Mouse (Mus musculus) forebrain, embryonic 13.5 days (tissue): ENCODE measurements around the gene Ciao2b. TPM values are rescaled to one million over a fixed set of nuclear protein-coding genes. Genes with fewer than 3 reads are reported as not detected.
"Not testable (repeated sequence)": the region's sequence is repeated elsewhere in the genome, so short reads cannot be mapped to it uniquely, and the experiment has no call there.

Source experiments
- ATAC-seq: fragments of 200-750 bp; cut with Nextera tagmentation; 2 replicates; pipeline ENCODE4 v1.8.0; 2017
- H3K27ac ChIP-seq: fragments of 300-500 bp; sonication (generic); 2 replicates; pipeline ENCODE4 v1.5.1; 2015; ENCODE audit warnings: inconsistent platforms, mild to moderate bottlenecking, moderate library complexity
- H3K27me3 ChIP-seq: fragments of 300-500 bp; sonication (generic); 2 replicates; pipeline ENCODE4 v1.6.1; 2015; ENCODE audit warnings: mild to moderate bottlenecking, inconsistent platforms
- H3K36me3 ChIP-seq: fragments of 300-500 bp; sonication (generic); 2 replicates; pipeline ENCODE4 v1.6.1; 2015; ENCODE audit warnings: mild to moderate bottlenecking, inconsistent platforms; ENCODE audit not compliant: poor library complexity, severe bottlenecking
- H3K4me1 ChIP-seq: fragments of 300-500 bp; sonication (generic); 2 replicates; pipeline ENCODE4 v1.6.1; 2015; ENCODE audit warnings: inconsistent platforms
- H3K4me2 ChIP-seq: fragments of 300-500 bp; sonication (generic); 2 replicates; pipeline ENCODE4 v1.6.1; 2015; ENCODE audit warnings: inconsistent platforms, mild to moderate bottlenecking, moderate library complexity
- H3K4me3 ChIP-seq: fragments of 300-500 bp; sonication (generic); 2 replicates; pipeline ENCODE4 v1.5.1; 2015; ENCODE audit warnings: mild to moderate bottlenecking, inconsistent platforms
- H3K9ac ChIP-seq: fragments of 300-500 bp; sonication (generic); 2 replicates; pipeline ENCODE4 v1.6.1; 2015; ENCODE audit warnings: mild to moderate bottlenecking, inconsistent platforms
- H3K9me3 ChIP-seq: fragments of 300-500 bp; sonication (generic); replicated peaks from 2 replicates; pipeline ENCODE4 v1.6.1; 2016; ENCODE audit warnings: inconsistent platforms
- WGBS: fragments of 180-500 bp; shearing (Covaris S2); methylation state at CpG from one replicate; pipeline ENCODE4 v1.1.7; 2015; 5-methylcytosine and 5-hydroxymethylcytosine counted together
- polyA plus RNA-seq: library from polyadenylated mRNA; unstranded; fragments of >200 nt; fragmentation: Nextera tagmentation; extraction: Ambion mirVana; gene quantifications from 2 replicates; pipeline ENCODE4 v1.2.1, GENCODE M21; 2015

Gene Ciao2b
- polyA plus RNA-seq: 140 and 149 TPM in 2 replicates

DNA sequence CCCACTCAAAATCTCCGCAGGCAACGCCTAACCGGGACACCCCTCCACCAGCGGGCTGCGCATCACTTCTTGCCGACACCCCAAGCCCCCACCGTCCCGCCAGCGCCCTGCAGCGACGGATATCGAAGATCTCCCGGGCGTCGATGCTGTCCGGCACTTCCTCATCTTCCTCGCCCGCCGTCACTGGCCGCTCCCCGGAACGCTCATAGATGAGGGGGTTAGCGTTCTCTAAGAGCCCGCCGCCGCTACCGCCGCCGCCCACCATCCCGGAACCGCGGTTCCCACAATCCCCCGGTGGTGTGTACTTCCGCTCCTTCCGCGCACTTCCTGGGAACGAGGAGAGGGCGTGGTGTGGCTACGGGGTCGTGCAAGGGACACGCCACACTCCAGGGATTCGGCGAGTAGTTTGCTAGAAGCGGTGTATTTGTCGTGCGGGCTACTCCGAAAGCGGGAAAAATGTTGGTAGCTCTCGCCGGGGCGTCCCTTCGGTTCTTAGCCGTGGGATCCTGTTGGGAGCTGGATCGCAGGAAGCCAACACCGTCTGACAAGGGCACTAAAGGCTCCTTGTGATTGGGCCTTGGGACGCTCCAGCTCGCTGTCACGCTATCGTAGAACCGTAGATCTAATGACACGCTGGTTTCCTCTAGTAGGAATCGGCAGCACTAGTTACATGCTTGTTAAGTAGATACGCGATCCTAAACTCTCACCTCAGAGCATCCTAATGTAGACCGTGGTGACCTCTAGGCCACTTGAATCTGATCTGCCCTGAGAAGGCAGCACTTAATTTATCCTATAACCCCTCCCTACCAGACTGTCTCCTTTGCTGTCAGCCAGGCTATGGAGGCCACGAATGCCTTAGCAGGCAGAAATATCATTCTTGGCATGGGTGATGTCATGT lies at the start of gene Ciao2b:
Ciao2b (minus strand) TSS at position 540 of the 898 bp plus-strand sequence.
- H3K27ac ChIP-seq: peak within 1 kb of the TSS; percentile 73; the same call in 1 of the 2 replicates
- H3K4me1 ChIP-seq: peaks cover 21% of the 10 kb centered on the region
- H3K4me3 ChIP-seq: peak within 1 kb of the TSS; percentile 83
- peak within 1 kb of the TSS; percentile 92 for H3K9ac ChIP-seq
- H3K27me3 ChIP-seq: no peaks in the 10 kb centered on the region
- H3K9me3 ChIP-seq: no peaks in the 10 kb centered on the region
- peaks cover 20% of the 10 kb centered on the region for H3K36me3 ChIP-seq
- WGBS: under 1% methylated on average over 66 of the region's 66 CpGs
- peak within 1 kb of the TSS; percentile 95 for H3K4me2 ChIP-seq
- ATAC-seq: peak; percentile 98

DNA sequence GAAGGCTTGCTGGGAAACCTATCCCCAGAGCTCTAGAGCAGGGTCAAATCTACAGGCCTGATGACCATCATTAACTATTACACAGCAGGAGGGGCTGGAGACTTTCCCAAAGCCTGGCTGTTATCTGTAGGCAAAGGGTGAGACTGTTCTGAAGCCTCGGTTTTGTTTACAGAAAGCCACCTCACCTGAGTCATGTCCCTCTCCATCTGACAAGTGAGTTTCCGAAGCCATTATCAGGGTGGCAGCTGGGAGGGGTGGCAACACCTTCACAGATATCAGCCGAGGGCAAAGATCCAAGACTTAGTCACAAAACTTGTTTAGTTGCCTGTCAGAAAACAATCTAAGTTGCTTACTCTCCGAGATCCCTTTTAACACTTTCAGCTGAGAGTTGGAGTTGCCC lies 46.7 kb upstream of the Ciao2b start:
- ATAC-seq: no peak
- 85% methylated on average over 4 of the region's 4 CpGs for WGBS
- Histone ChIP-seq H3K4me1 (no peaks in the 10 kb centered on the region), H3K36me3 (no peaks in the 10 kb centered on the region), H3K27ac (no peak overlapping the region), H3K4me3 (no peak overlapping the region), H3K4me2 (no peak overlapping the region), H3K9ac (no peak overlapping the region), H3K27me3 (no peaks in the 10 kb centered on the region), H3K9me3 (no peaks in the 10 kb centered on the region)

DNA sequence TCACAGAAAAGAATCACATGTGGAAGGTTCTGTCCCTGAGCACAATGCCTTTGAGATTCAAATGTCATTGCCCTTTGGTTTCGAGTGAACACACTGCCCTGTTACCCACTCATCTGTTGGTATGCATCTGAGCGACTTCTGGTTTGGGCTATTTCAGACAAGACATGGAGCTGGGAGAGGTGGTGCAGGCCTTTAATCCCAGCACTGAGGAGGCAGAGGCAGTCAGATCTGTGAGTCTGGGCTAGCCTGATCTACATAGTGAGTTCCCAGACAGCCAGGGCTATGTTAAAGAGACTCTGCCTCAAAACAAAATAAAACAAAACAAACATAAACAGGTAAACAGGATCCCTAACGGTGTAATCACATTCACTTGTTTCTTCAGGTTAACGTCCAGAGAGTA lies 13.8 kb upstream of the Ciao2b start:
- Histone ChIP-seq H3K4me3 (no peak overlapping the region), H3K27me3 (no peaks in the 10 kb centered on the region; the same call in 1 of the 2 replicates), H3K4me2 (no peak overlapping the region), H3K9ac (no peak overlapping the region), H3K27ac (no peak overlapping the region), H3K36me3 (no peaks in the 10 kb centered on the region), H3K9me3 (no peaks in the 10 kb centered on the region), H3K4me1 (no peaks in the 10 kb centered on the region)
- 78% methylated on average over 4 of the region's 4 CpGs for WGBS
- no peak for ATAC-seq

GRCm38 (mm10) chr8:104654984-104655383 lies 13.2 kb upstream of the Ciao2b start:
- under 1% methylated on average over 3 of the region's 3 CpGs for WGBS
- Histone ChIP-seq H3K27ac (no peak overlapping the region), H3K9ac (no peak overlapping the region), H3K4me3 (no peak overlapping the region), H3K4me1 (no peaks in the 10 kb centered on the region), H3K36me3 (no peaks in the 10 kb centered on the region), H3K4me2 (no peak overlapping the region), H3K9me3 (no peaks in the 10 kb centered on the region), H3K27me3 (no peaks in the 10 kb centered on the region; the same call in 1 of the 2 replicates)
- peak; percentile 88 for ATAC-seq

GRCm38 (mm10) chr8:104644187-104644586 lies 2.4 kb upstream of the Ciao2b start:
- peaks cover 21% of the 10 kb centered on the region for H3K4me1 ChIP-seq
- not testable (repeated sequence) for H3K4me2 ChIP-seq, ATAC-seq, H3K4me3 ChIP-seq, H3K27ac ChIP-seq, H3K9ac ChIP-seq, H3K27me3 ChIP-seq, H3K9me3 ChIP-seq, H3K36me3 ChIP-seq
- WGBS: 79% methylated on average over 3 of the region's 3 CpGs

DNA sequence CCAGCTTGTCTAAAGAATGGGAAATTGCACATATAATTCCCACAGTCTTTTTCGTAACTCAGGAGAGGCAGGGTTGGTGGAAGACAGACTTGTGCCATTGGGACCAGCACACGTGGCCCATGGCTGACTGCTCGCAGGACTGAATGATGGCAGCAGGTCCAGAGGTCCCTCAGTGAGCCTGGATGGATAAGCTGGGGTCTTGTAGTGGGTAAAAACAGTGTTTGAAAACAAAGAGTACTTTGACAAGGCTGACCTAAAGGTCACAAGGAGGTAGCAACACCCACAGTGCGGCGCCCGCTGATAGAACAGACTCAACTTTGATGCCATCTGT lies 524 bp upstream of the Ciao2b start:
- peak overlapping the region; percentile 95 for H3K4me2 ChIP-seq
- H3K27me3 ChIP-seq: no peaks in the 10 kb centered on the region
- peak overlapping the region; percentile 83 for H3K4me3 ChIP-seq
- peak; percentile 36 for ATAC-seq
- 77% methylated on average over 6 of the region's 6 CpGs for WGBS
- H3K4me1 ChIP-seq: peaks cover 21% of the 10 kb centered on the region
- peaks cover 20% of the 10 kb centered on the region for H3K36me3 ChIP-seq
- peak overlapping the region; percentile 92 for H3K9ac ChIP-seq
- H3K9me3 ChIP-seq: no peaks in the 10 kb centered on the region
- H3K27ac ChIP-seq: no peak overlapping the region

DNA sequence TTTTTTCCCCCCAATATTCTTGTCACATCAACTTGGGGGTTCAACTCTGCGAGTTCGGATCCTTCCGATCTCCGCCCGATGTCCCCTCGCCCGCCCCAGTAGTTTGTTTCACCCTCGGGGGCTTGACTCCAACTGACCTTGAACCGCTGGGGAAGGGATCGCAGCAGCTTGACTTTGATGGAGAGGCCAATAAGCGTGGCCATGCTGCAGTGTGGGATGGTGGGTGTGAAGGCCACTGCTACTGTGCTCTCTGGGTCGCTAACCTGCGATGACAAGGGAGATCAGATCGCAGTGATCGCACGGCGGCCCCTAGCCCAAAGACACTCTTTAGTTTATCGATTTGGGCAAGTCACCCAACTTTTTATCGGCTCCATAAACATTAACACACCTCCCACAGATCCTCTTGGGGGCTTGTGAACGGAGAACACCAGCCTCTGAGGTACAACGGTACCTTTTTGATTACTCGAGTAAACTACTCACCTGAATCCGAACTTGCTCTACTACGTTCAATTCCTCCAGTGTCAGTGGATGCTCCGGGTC lies 864 bp downstream of the Ciao2b start:
- Histone ChIP-seq H3K4me3 (peak overlapping the region; percentile 83), H3K9me3 (no peaks in the 10 kb centered on the region), H3K9ac (peak overlapping the region; percentile 92), H3K4me1 (peaks cover 21% of the 10 kb centered on the region), H3K27me3 (no peaks in the 10 kb centered on the region), H3K4me2 (peak overlapping the region; percentile 95), H3K36me3 (peaks cover 22% of the 10 kb centered on the region), H3K27ac (no peak overlapping the region)
- 13% methylated on average over 25 of the region's 25 CpGs for WGBS
- no peak for ATAC-seq

DNA sequence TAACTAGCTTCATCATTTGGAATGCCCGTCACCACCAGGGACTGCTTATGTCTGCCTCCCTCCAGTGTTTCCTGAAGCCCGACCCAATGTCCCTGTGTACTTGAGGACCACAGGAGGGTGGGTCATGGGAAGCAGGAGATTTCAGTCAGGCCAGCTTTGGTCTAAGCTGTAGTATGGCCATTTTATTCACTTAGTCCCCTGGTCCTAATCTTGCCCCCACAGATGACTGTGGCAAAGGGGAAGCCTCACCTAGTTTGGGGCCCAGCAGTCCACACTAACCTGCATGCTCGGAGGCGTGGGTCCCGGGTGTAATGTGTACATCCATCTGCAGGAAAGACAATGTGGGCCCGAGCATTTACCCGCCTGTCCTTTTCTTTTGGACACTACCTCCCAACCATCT lies 1.5 kb downstream of the Ciao2b start:
- WGBS: 87% methylated on average over 7 of the region's 7 CpGs
- no peaks in the 10 kb centered on the region for H3K9me3 ChIP-seq
- H3K9ac ChIP-seq: peak overlapping the region; percentile 92
- H3K4me2 ChIP-seq: peak overlapping the region; percentile 95
- peaks cover 21% of the 10 kb centered on the region for H3K4me1 ChIP-seq
- peaks cover 29% of the 10 kb centered on the region for H3K36me3 ChIP-seq
- ATAC-seq: no peak
- H3K27ac ChIP-seq: no peak overlapping the region
- H3K4me3 ChIP-seq: peak overlapping the region; percentile 83
- H3K27me3 ChIP-seq: no peaks in the 10 kb centered on the region

DNA sequence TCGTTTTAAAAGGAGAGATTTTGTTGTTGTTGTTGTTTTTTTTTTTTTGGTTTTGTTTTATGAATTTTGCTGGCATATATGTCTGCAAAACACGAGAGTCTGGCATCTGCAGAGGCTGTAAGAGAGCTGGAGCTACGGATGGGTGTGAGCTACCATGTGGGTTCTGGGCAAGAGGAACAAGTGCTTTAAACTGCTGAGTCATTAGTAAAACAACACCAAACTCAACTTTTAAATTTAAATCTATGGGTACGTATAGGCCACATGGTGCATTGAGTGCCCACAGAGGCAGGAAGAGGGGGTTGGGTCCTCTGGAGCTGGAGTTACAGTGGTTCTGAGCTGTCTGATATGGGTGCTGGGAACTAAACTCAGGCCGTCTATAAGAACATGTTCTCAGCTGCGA lies 3.8 kb downstream of the Ciao2b start:
- Histone ChIP-seq H3K9me3 (no peaks in the 10 kb centered on the region), H3K4me1 (peaks cover 21% of the 10 kb centered on the region), H3K9ac (no peak overlapping the region), H3K4me3 (no peak overlapping the region), H3K27me3 (no peaks in the 10 kb centered on the region), H3K4me2 (no peak overlapping the region), H3K36me3 (peaks cover 41% of the 10 kb centered on the region), H3K27ac (no peak overlapping the region)
- 89% methylated on average over 6 of the region's 6 CpGs for WGBS
- no peak for ATAC-seq

GRCm38 (mm10) chr8:104635004-104635710 lies 6.6 kb downstream of the Ciao2b start:
- Histone ChIP-seq H3K4me2 (no peak overlapping the region), H3K9me3 (no peaks in the 10 kb centered on the region), H3K4me3 (no peak overlapping the region), H3K27ac (no peak overlapping the region), H3K27me3 (peaks cover 9% of the 10 kb centered on the region), H3K36me3 (peaks cover 41% of the 10 kb centered on the region), H3K4me1 (peaks cover 11% of the 10 kb centered on the region), H3K9ac (no peak overlapping the region)
- no peak for ATAC-seq
- 85% methylated on average over 3 of the region's 3 CpGs for WGBS

- Histone ChIP-seq H3K27me3 (peaks cover 22% of the 10 kb centered on the region), H3K36me3 (peaks cover 27% of the 10 kb centered on the region; the same call in 1 of the 2 replicates), H3K9ac (no peak overlapping the region), H3K4me3 (no peak overlapping the region), H3K4me2 (no peak overlapping the region), H3K9me3 (no peaks in the 10 kb centered on the region), H3K27ac (no peak overlapping the region), H3K4me1 (peaks cover 7% of the 10 kb centered on the region)
- 65% methylated on average over 9 of the region's 9 CpGs for WGBS
- ATAC-seq: no peak
Measured at GRCm38 (mm10) chr8:104633156-104633744, 8.5 kb downstream of the Ciao2b start.

GRCm38 (mm10) chr8:104632486-104632885 lies 9.3 kb downstream of the Ciao2b start:
- Histone ChIP-seq H3K4me1 (peaks cover 7% of the 10 kb centered on the region), H3K4me3 (no peak overlapping the region), H3K4me2 (no peak overlapping the region), H3K9ac (no peak overlapping the region), H3K36me3 (peaks cover 21% of the 10 kb centered on the region; the same call in 1 of the 2 replicates), H3K27me3 (peaks cover 22% of the 10 kb centered on the region), H3K27ac (no peak overlapping the region), H3K9me3 (no peaks in the 10 kb centered on the region)
- peak; percentile 33; the same call in 1 of the 2 replicates for ATAC-seq
- 56% methylated on average over 6 of the region's 6 CpGs for WGBS
